25 mouse cellular contexts compared by ENCODE assay signal in genomic region chr1:166837299-166837698, GRCm38 (mm10).
"Had no signal": no experiment of that assay in that cellular context is flagged by ENCODE, and none has a peak within 500 bp of the region (broad histone marks: within the 10 kb centered on the region; RNA-seq: fewer than 3 reads in every experiment).

No protein-coding gene starts in this region.

- H3K9ac ChIP-seq: heart, embryonic 13.5 days; heart, embryonic 15.5 days; hindbrain, embryonic 13.5 days; hindbrain, embryonic 15.5 days; kidney, embryonic 15.5 days; limb, embryonic 13.5 days; limb, embryonic 15.5 days; liver, embryonic 13.5 days had no signal

- H3K36me3 ChIP-seq: heart, embryonic 13.5 days; heart, embryonic 15.5 days; hindbrain, embryonic 13.5 days; hindbrain, embryonic 15.5 days; kidney, embryonic 15.5 days; limb, embryonic 13.5 days; limb, embryonic 15.5 days; liver, embryonic 13.5 days had no signal

- H3K4me2 ChIP-seq: heart, embryonic 11.5 days; heart, embryonic 13.5 days; heart, embryonic 15.5 days; hindbrain, embryonic 13.5 days; hindbrain, embryonic 15.5 days; kidney, embryonic 15.5 days; limb, embryonic 13.5 days; limb, embryonic 15.5 days; liver, embryonic 13.5 days had no signal

- H3K27me3 ChIP-seq: heart, embryonic 13.5 days; heart, embryonic 15.5 days; hindbrain, embryonic 13.5 days; hindbrain, embryonic 15.5 days; kidney, embryonic 15.5 days; limb, embryonic 13.5 days; limb, embryonic 15.5 days; liver, embryonic 13.5 days had no signal

- ATAC-seq: hindbrain, postnatal 0 days; intestine, embryonic 16.5 days had no signal

- H3K9me3 ChIP-seq: heart, embryonic 13.5 days; heart, embryonic 15.5 days; hindbrain, embryonic 13.5 days; hindbrain, embryonic 15.5 days; kidney, embryonic 15.5 days; limb, embryonic 13.5 days; limb, embryonic 15.5 days; liver, embryonic 13.5 days had no signal

- H3K27ac ChIP-seq: heart, adult 2 months; heart, embryonic 13.5 days; heart, embryonic 15.5 days; hindbrain, embryonic 13.5 days; hindbrain, embryonic 15.5 days; hindbrain, postnatal 0 days; kidney, embryonic 15.5 days; kidney, postnatal 0 days; limb, embryonic 13.5 days; limb, embryonic 15.5 days; liver, embryonic 13.5 days had no signal

- DNase-seq: gastrocnemius, postnatal 14 days; heart, adult 11 months; heart, adult 2 months; heart, postnatal 14 days; heart, postnatal 36 days; kidney, adult 11 months; kidney, adult 2 months; kidney, adult 9 months; kidney, postnatal 14 days; kidney, postnatal 36 days; layer of hippocampus, adult 9-11 months; layer of hippocampus, postnatal 36 days; left cerebral cortex, postnatal 4 days; liver, embryonic 13.5 days had no signal

- H3K4me1 ChIP-seq: heart, embryonic 15.5 days; kidney, embryonic 15.5 days; limb, embryonic 13.5 days; limb, embryonic 15.5 days; liver, embryonic 13.5 days had no signal

- H3K4me3 ChIP-seq: heart, adult 2 months; heart, embryonic 13.5 days; heart, embryonic 15.5 days; hindbrain, embryonic 13.5 days; hindbrain, embryonic 15.5 days; kidney, embryonic 15.5 days; limb, embryonic 13.5 days; limb, embryonic 15.5 days; liver, embryonic 13.5 days had no signal
